Mouse (Mus musculus) spleen, adult 2 months (tissue): Measurements from ENCODE around the gene Prkar1a. TPM values are rescaled to one million over a fixed set of nuclear protein-coding genes. Genes with fewer than 3 reads are reported as not detected.
"Not testable (repeated sequence)": the region's sequence is repeated elsewhere in the genome, so short reads cannot be mapped to it uniquely, and the experiment has no call there.

Source experiments
- DNase-seq, 2 experiments: peaks; one replicate each; pipeline versions ENCODE4 v3.0.0 to v3.0.0-alpha.2; 2012 to 2021; ENCODE audit warnings: low spot score in 2 of 2, low read depth in 1 of 2
- H3K27ac ChIP-seq: fragments of 200-500 bp; 2 replicates; pipeline ENCODE4 v1.5.1; 2012; ENCODE audit warnings: low read length, inconsistent platforms; ENCODE audit not compliant: insufficient read depth
- H3K27me3 ChIP-seq: fragments of 200-500 bp; 2 replicates; pipeline ENCODE4 v1.6.1; 2012; ENCODE audit warnings: mild to moderate bottlenecking, moderate library complexity, low read length, inconsistent platforms; ENCODE audit not compliant: control insufficient read depth, insufficient read depth
- H3K36me3 ChIP-seq: fragments of 200-500 bp; 2 replicates; pipeline ENCODE4 v1.6.1; 2012; ENCODE audit warnings: mild to moderate bottlenecking, low read length, inconsistent platforms; ENCODE audit not compliant: control insufficient read depth, insufficient read depth
- H3K4me1 ChIP-seq: fragments of 200-500 bp; 2 replicates; pipeline ENCODE4 v1.6.1; 2011; ENCODE audit warnings: inconsistent platforms; ENCODE audit not compliant: control insufficient read depth, insufficient read depth, insufficient read length
- H3K4me3 ChIP-seq: fragments of 200-500 bp; 2 replicates; pipeline ENCODE4 v1.5.1; 2011; ENCODE audit warnings: mild to moderate bottlenecking, inconsistent platforms; ENCODE audit not compliant: insufficient read depth, insufficient read length; ENCODE audit errors: extremely low read depth
- CTCF ChIP-seq: fragments of 200-500 bp; IDR thresholded peaks from 2 replicates; pipeline ENCODE4 v1.5.1; 2011; ENCODE audit warnings: mild to moderate bottlenecking, inconsistent platforms; ENCODE audit not compliant: insufficient read depth, insufficient read length, insufficient replicate concordance; ENCODE audit errors: extremely low read depth
- POLR2A ChIP-seq: fragments of 200-500 bp; IDR thresholded peaks from 2 replicates; pipeline ENCODE4 v1.6.1; 2011; ENCODE audit warnings: low read depth, low read length, inconsistent platforms
- WGBS: fragments of 180-500 bp; shearing (Covaris S2); methylation state at CpG from one replicate; pipeline ENCODE4 v1.1.7; 2018; 5-methylcytosine and 5-hydroxymethylcytosine counted together
- polyA plus RNA-seq: library from polyadenylated mRNA; depleted of rRNA; stranded (reverse); fragments of >200 nt; gene quantifications from 2 replicates; pipeline ENCODE4 v1.2.3, GENCODE M21; 2012

Gene Prkar1a
- polyA plus RNA-seq, 1 experiment: 60.3 TPM

DNA sequence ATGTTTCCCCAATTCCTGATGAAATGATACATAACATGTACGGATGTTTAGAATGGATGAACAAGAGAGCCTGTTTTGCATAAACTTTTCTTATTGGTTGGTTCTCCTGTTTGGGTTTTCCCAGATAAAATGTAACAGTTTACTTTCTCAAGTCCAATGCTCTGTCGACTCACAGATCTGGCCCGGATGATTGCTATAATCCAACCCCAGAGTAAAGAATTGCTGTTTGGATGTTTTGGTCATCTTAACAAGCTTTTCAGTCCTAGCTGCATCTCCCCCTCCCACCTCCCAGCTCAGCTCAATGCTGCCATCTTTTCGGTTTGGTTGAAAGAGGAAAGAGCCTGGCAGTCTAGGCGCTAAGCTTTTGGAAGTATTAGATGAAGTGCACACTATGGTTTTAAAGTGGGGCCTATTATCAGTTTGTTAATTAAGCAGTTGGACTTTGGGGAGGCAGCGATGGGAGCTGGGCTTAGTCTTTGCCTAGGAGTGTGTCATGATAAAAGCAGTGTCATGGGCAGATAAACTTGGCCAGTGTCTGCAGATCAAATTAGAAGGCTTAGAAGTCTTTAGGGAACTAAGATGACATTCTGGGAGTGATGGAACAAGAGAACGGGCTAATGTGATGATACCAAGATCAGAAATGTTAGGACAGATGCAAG is 36.2 kb upstream of the Prkar1a start:
- H3K36me3 ChIP-seq: no peaks in the 10 kb centered on the region
- no peak overlapping the region for H3K27ac ChIP-seq
- 76% methylated on average over 7 of the region's 7 CpGs for WGBS
- H3K27me3 ChIP-seq: no peaks in the 10 kb centered on the region
- H3K4me3 ChIP-seq: no peak overlapping the region
- no peak for DNase-seq
- TF ChIP-seq CTCF: no peak
- TF ChIP-seq POLR2A: no peak
- no peaks in the 10 kb centered on the region; the same call in 1 of the 2 replicates for H3K4me1 ChIP-seq

DNA sequence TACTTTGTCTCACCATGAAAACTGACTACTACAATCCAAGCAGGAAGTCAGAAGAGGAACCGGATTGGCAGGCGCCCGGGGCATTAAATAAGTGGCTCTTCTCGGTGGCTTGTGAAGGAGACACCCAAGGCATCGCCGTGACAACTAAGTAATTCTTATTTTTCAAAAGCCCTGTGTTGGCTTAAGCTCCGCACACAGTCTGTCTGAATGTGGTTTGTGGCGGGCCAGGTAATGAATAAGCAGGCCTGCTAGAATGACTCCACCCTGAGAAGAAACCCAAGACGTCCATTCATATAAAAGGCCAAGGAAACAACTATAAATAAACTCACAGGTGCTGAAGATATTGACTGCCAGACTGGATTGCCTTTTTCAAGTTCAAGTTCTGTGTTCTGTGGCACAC is 33.9 kb upstream of the Prkar1a start:
- H3K4me1 ChIP-seq: no peaks in the 10 kb centered on the region; the same call in 1 of the 2 replicates
- H3K27me3 ChIP-seq: no peaks in the 10 kb centered on the region
- no peak for DNase-seq
- TF ChIP-seq CTCF (no peak), POLR2A (no peak)
- no peaks in the 10 kb centered on the region for H3K36me3 ChIP-seq
- H3K27ac ChIP-seq: 0 out of 2 replicates have a peak overlapping the region, but pooled peaks have one; percentile 15
- 7% methylated on average over 9 of the region's 9 CpGs for WGBS
- no peak overlapping the region for H3K4me3 ChIP-seq

DNA sequence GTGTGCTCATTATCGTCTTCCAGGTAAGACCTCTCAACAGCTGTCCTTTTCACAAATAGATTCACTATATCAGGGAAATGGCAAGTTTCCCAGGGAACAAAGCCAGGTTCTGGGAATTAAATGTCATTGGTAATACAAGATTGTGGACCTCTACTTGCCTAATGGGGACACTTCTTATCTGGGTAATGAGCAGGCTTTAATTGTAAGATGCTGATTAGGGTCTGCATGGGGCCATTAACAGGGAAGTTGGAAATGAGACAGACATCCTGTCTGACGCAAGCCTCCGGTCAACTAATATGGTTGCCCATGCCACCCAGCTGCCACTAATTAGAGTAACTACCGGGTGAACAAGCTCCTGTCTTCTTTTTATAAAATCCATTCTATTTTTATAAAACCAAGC is 32.9 kb upstream of the Prkar1a start:
- H3K36me3 ChIP-seq: no peaks in the 10 kb centered on the region
- H3K4me3 ChIP-seq: no peak overlapping the region
- no peaks in the 10 kb centered on the region for H3K27me3 ChIP-seq
- DNase-seq: no peak
- no peak for TF ChIP-seq POLR2A
- TF ChIP-seq CTCF: no peak
- H3K27ac ChIP-seq: no peak overlapping the region
- 75% methylated on average over 4 of the region's 4 CpGs for WGBS
- no peaks in the 10 kb centered on the region for H3K4me1 ChIP-seq

DNA sequence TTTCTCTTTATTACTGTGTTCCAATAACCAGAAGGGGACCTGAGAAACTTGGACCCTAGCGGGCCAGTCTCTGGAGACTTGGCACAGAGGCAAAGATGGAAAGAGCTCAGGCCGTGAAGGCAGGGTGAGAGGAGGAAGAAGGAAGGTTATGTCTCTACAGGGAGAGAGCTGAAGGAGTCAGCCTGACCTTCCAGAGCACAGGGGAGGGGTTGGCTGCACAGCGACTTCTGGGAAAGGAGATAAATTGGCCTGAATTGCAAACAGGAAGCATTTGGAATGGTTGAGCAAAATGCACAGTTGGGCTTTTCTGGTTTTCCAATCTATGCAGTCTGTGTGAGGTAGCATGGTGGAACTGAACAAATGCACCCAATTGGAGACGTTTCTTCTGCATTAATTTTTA is 32.4 kb upstream of the Prkar1a start:
- H3K27ac ChIP-seq: peak overlapping the region; percentile 56; the same call in 1 of the 2 replicates
- no peak for DNase-seq
- H3K4me3 ChIP-seq: no peak overlapping the region
- H3K27me3 ChIP-seq: no peaks in the 10 kb centered on the region
- no peaks in the 10 kb centered on the region for H3K4me1 ChIP-seq
- WGBS: 70% methylated on average over 4 of the region's 4 CpGs
- no peaks in the 10 kb centered on the region for H3K36me3 ChIP-seq
- TF ChIP-seq CTCF (no peak), POLR2A (no peak)

DNA sequence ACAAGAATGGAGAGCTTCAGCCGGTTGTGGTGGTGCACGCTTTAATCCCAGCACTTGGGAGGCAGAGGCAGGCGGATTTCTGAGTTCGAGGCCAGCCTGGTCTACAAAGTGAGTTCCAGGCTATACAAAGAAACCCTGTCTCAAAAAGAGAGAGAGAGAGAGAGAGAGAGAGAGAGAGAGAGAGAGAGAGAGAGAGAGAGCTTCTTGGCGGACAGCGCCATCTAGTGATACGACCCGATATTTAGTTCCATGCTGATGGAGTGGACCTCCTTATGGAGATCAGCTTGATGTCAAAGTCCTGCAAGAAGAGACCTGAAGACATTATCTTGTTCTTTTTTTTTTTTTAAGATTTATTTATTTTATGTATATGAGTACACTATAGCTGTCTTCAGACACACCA is 30.1 kb upstream of the Prkar1a start:
- H3K4me3 ChIP-seq, H3K36me3 ChIP-seq, H3K27ac ChIP-seq, H3K4me1 ChIP-seq, H3K27me3 ChIP-seq: not testable (repeated sequence)
- 34% methylated on average over 8 of the region's 8 CpGs for WGBS
- DNase-seq: peak; percentile 29 to 50
- TF ChIP-seq CTCF: peak; percentile 37; the same call in 1 of the 2 replicates

DNA sequence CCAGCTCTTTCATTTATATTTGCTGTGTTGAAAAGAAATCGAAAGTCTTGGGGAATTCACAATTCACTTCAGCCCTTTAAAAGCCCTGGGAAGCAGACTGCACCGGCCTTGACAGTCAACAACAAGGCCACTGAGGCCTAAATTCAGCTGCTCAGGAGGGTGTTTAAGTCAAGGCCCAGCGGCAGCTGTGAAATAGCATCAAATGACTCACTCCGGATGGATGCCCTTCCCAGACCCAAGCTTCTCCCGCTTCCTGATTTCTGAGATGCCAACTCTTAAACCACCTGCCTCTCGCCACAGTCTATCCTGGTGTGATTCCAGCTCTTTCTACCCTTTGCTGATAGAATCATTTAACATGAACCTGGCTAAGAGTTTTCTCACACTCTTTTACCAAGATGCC is 28.8 kb upstream of the Prkar1a start:
- Histone ChIP-seq H3K4me1 (no peaks in the 10 kb centered on the region), H3K36me3 (no peaks in the 10 kb centered on the region), H3K27ac (no peak overlapping the region), H3K4me3 (no peak overlapping the region), H3K27me3 (no peaks in the 10 kb centered on the region)
- no peak for DNase-seq
- TF ChIP-seq POLR2A (no peak), CTCF (no peak)
- WGBS: 94% methylated on average over 6 of the region's 6 CpGs

DNA sequence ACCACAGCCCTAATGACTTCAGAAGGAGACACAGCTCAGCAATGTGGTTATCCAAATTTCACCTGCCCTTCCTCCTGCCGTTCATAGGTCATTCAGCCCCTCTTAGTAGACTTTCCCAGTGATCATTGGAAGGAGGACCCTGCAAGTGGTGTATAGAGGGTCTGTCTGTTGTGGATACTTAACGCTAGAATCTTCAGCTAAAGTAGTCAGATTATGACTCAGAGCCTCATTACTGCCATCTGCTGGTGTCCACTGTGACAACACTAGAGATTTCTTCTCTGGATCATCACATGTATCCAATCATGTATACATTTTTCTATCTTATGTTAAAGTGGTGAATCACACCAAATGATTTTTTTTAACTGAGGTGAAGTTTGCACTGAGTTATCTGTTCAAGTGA is 28.0 kb upstream of the Prkar1a start:
- no peak for TF ChIP-seq POLR2A
- TF ChIP-seq CTCF: no peak

More for the DNA sequence above, 28.0 kb upstream of the Prkar1a start:
- Histone ChIP-seq H3K4me3 (no peak overlapping the region), H3K36me3 (no peaks in the 10 kb centered on the region), H3K4me1 (no peaks in the 10 kb centered on the region), H3K27ac (no peak overlapping the region), H3K27me3 (no peaks in the 10 kb centered on the region)
- peak; percentile 30 to 46 for DNase-seq
- 10% methylated on average over 2 of the region's 2 CpGs for WGBS
